Mouse (Mus musculus) lung, postnatal 14 days (tissue): ENCODE measurements at regions not wholly inside any gene's neighbourhood (a gene's known extent, or its start where the extent isn't known, plus 50 kb on each side); places are given as distances from the start of the nearest gene placed in this dataset.
A peak's percentile ranks its signal among the peaks of the same experiment; 100 is the strongest.
"Not testable (repeated sequence)": the region's sequence is repeated elsewhere in the genome, so short reads cannot be mapped to it uniquely, and the experiment has no call there.

Experiments used
- DNase-seq: peaks from one replicate; pipeline ENCODE4 v3.0.0; 2021

- DNase-seq: peak; percentile 13
These were observed 144.6 kb upstream of the Rbbp6 start for GRCm38 (mm10) chr7:122820587-122821535.

- peak; percentile 14 for DNase-seq
These were observed 142.1 kb upstream of the Rbbp6 start for GRCm38 (mm10) chr7:122823429-122823828.

GRCm38 (mm10) chr7:122839091-122839490, 126.4 kb upstream of the Rbbp6 start:
- DNase-seq: no peak

GRCm38 (mm10) chr7:122844831-122845230, 120.7 kb upstream of the Rbbp6 start:
- DNase-seq: no peak

GRCm38 (mm10) chr7:122847376-122847775, 118.1 kb upstream of the Rbbp6 start:
- DNase-seq: no peak

GRCm38 (mm10) chr7:122873386-122873785, 92.1 kb upstream of the Rbbp6 start:
- DNase-seq: peak; percentile 6

- DNase-seq: no peak
These were observed 89.2 kb upstream of the Rbbp6 start for GRCm38 (mm10) chr7:122876286-122876685.

GRCm38 (mm10) chr7:122881890-122882500, 83.5 kb upstream of the Rbbp6 start:
- not testable (repeated sequence) for DNase-seq

GRCm38 (mm10) chr7:122886737-122887136, 78.7 kb upstream of the Rbbp6 start:
- no peak for DNase-seq

GRCm38 (mm10) chr7:122897148-122897547, 68.3 kb upstream of the Rbbp6 start:
- DNase-seq: no peak

GRCm38 (mm10) chr7:122906056-122906455, 59.4 kb upstream of the Rbbp6 start:
- no peak for DNase-seq

GRCm38 (mm10) chr7:122909296-122909695, 56.2 kb upstream of the Rbbp6 start:
- DNase-seq: peak; percentile 17
